Mouse (Mus musculus) midbrain, embryonic 11.5 days (tissue): Measurements from ENCODE around the gene Alpi. TPM values are rescaled to one million over a fixed set of nuclear protein-coding genes. Genes with fewer than 3 reads are reported as not detected.
A peak's percentile ranks its signal among the peaks of the same experiment; 100 is the strongest.

Source experiments
- ATAC-seq: fragments of 200-750 bp; cut with Nextera tagmentation; 2 replicates; pipeline ENCODE4 v1.8.0; 2017; ENCODE audit warnings: moderate TSS enrichment, moderate library complexity; ENCODE audit not compliant: low FRiP score
- DNase-seq: peaks from one replicate; pipeline ENCODE4 v3.0.0; 2015; ENCODE audit warnings: low spot score; ENCODE audit errors: missing footprints
- H3K27ac ChIP-seq: fragments of 300-500 bp; sonication (generic); 2 replicates; pipeline ENCODE4 v1.5.1; 2014; ENCODE audit warnings: low read depth, low read length
- H3K27me3 ChIP-seq: fragments of 300-500 bp; sonication (generic); 2 replicates; pipeline ENCODE4 v1.6.1; 2014; ENCODE audit warnings: mild to moderate bottlenecking, low read length, moderate library complexity, mixed read lengths; ENCODE audit not compliant: control insufficient read depth, insufficient read depth
- H3K36me3 ChIP-seq: fragments of 300-500 bp; sonication (generic); 2 replicates; pipeline ENCODE4 v1.6.1; 2014; ENCODE audit warnings: mild to moderate bottlenecking, low read length, moderate library complexity, mixed read lengths; ENCODE audit not compliant: control insufficient read depth, insufficient read depth
- H3K4me1 ChIP-seq: fragments of 300-500 bp; sonication (generic); 2 replicates; pipeline ENCODE4 v1.6.1; 2014; ENCODE audit warnings: low read length; ENCODE audit not compliant: control insufficient read depth, insufficient read depth
- H3K4me2 ChIP-seq: fragments of 300-500 bp; sonication (generic); 2 replicates; pipeline ENCODE4 v1.6.1; 2014; ENCODE audit warnings: mild to moderate bottlenecking, moderate library complexity
- H3K4me3 ChIP-seq: fragments of 300-500 bp; sonication (generic); 2 replicates; pipeline ENCODE4 v1.5.1; 2014; ENCODE audit warnings: low read depth, low read length
- H3K9ac ChIP-seq: fragments of 300-500 bp; sonication (generic); 2 replicates; pipeline ENCODE4 v1.6.1; 2014; ENCODE audit warnings: low read length
- H3K9me3 ChIP-seq: fragments of 300-500 bp; sonication (generic); 2 replicates; pipeline ENCODE4 v1.6.1; 2016; ENCODE audit warnings: low read length; ENCODE audit not compliant: control insufficient read depth
- WGBS: fragments of 180-500 bp; shearing (Covaris S2); extraction: QIAGEN DNeasy Blood & Tissue Kit; methylation state at CpG from one replicate; pipeline ENCODE4 v1.1.7; 2014; 5-methylcytosine and 5-hydroxymethylcytosine counted together
- polyA plus RNA-seq: library from polyadenylated mRNA; unstranded; fragments of >200 nt; fragmentation: Nextera tagmentation; extraction: Ambion mirVana; gene quantifications from 2 replicates; pipeline ENCODE4 v1.2.1, GENCODE M21; 2014

The Alpi gene
- polyA plus RNA-seq, 1 experiment from 2014 or later: not detected

DNA sequence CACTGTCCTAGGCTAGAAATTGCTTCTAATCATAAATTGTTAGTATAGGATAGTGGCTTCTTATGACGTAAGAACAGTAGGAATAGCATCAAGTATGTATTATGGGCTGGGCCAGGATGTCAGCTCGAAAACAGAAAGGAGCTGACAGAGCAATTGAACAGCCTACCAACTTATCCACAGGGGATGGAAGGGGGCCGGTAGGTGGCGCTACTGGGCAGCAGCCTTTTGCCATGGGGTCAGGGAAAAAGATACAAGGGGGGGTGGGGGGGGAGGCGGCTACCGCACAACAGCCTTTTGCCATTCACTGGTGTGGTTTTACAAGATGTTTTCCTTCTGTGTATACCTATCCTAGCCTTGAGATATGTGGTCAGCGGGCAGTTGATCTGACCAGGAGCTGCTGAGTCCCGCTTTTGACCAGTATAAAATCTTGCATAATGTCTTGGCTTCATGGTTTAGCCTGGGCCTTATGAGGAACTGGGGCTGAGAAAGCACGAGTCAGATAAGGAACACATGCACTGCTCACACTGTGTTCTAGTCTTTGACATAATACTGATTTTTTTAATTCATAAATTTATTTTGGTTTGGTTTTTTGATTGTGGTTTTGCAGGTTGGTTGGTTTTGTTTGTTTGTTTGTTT is 10.4 kb upstream of the Alpi start:
- Histone ChIP-seq H3K27ac (no peak overlapping the region), H3K27me3 (no peaks in the 10 kb centered on the region), H3K4me1 (no peaks in the 10 kb centered on the region), H3K36me3 (no peaks in the 10 kb centered on the region), H3K9me3 (no peaks in the 10 kb centered on the region), H3K4me2 (no peak overlapping the region), H3K9ac (no peak overlapping the region), H3K4me3 (no peak overlapping the region)
- no peak for ATAC-seq
- 36% methylated on average over 9 of the region's 9 CpGs for WGBS
- DNase-seq: peak; percentile 89

DNA sequence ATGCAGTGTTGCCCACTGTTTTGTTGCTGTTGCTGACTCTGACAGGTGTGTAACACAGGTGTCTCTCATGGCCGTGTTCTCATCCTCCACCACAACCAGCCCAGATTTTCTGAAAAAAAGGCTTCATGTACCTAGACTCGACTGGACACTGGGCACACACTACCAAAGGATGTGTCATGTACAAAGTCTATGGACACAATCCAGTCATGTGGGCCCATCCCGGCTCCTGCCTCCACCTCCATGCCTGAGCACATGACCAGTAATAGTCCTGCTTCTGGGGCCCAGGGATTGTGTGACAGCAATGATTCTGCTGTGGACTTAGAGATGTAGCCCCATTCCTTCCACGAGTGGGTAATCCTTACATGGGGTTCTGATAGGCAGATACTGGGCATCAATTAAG is 7.2 kb upstream of the Alpi start:
- H3K4me3 ChIP-seq: no peak overlapping the region
- H3K9ac ChIP-seq: no peak overlapping the region
- ATAC-seq (no peak), DNase-seq (peak; percentile 31)
- no peaks in the 10 kb centered on the region for H3K36me3 ChIP-seq
- H3K9me3 ChIP-seq: no peaks in the 10 kb centered on the region
- no peaks in the 10 kb centered on the region for H3K4me1 ChIP-seq
- H3K27me3 ChIP-seq: no peaks in the 10 kb centered on the region
- no peak overlapping the region for H3K4me2 ChIP-seq
- H3K27ac ChIP-seq: no peak overlapping the region
- WGBS: 82% methylated on average over 4 of the region's 4 CpGs

DNA sequence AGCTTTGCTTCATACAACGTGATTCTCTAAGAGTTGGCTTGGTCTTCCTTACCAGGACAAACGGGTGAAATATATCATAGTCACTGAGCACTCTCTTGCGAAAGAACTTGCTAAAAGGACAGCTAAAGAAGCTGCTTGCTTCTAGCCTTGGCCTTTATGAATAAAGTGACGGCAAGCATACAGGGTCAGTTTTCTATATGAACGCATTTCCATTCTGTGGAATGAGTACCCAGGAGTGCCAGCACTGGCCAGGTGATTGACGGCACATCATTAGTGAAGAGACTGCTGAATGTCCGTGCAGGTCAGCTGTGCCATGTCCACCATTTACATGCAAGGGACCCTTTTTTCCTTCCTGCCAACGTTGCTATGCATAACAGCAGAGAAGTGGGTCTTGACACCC is 5.1 kb upstream of the Alpi start:
- Histone ChIP-seq H3K4me2 (no peak overlapping the region), H3K9ac (no peak overlapping the region), H3K36me3 (no peaks in the 10 kb centered on the region), H3K4me1 (no peaks in the 10 kb centered on the region), H3K27ac (no peak overlapping the region), H3K27me3 (no peaks in the 10 kb centered on the region), H3K4me3 (no peak overlapping the region), H3K9me3 (no peaks in the 10 kb centered on the region)
- WGBS: 84% methylated on average over 8 of the region's 8 CpGs
- no peak for ATAC-seq
- no peak for DNase-seq

DNA sequence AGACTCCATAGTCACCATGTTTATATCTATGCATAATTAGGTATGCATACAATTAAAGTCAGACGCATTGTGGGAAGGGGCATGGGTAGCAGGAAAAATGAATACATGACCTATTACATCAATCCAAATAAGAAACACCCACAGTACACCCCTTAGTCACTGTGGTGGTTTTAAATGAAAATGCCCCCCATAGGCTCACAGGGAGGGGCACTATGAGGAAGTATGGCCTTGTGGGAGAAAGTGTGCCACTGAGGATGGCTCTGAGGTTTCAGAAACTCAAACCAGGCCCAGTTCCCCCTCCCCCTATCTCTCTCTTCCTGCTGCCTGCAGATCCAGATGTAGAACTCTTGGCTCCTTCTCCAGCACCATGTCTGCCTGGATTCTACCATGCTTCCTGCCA is 2.5 kb upstream of the Alpi start:
- DNase-seq (peak; percentile 59), ATAC-seq (no peak)
- H3K27me3 ChIP-seq: 0 out of 2 replicates have a peak, but pooled peaks cover 2% of the 10 kb centered on the region
- no peaks in the 10 kb centered on the region for H3K4me1 ChIP-seq
- no peak overlapping the region for H3K27ac ChIP-seq
- H3K9ac ChIP-seq: no peak overlapping the region
- no peaks in the 10 kb centered on the region for H3K36me3 ChIP-seq
- no peak overlapping the region for H3K4me3 ChIP-seq
- no peak overlapping the region for H3K4me2 ChIP-seq
- WGBS: 92% methylated on average over 1 of the region's 1 CpGs
- no peaks in the 10 kb centered on the region for H3K9me3 ChIP-seq

DNA sequence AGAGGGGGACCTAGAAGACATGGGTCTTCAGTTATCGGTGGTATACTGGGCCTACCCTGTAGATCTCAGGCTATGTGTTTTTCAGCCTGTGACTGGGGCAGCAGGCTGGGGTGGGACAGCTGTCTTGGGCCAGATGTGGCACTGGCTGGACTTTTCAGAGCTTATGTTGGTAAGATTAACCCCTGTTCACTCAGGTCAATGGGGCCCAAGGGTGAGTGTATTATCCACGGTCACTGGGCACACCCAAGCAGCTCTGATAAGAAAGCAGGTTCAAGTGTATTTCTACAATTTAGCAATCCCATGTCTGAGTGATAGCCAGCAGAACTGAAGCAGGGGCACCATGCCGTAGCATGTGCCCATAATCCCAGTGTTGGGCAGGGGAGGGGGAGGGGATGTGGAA is 708 bp upstream of the Alpi start:
- no peaks in the 10 kb centered on the region for H3K36me3 ChIP-seq
- H3K4me2 ChIP-seq: no peak overlapping the region
- no peak overlapping the region for H3K27ac ChIP-seq
- no peak overlapping the region for H3K4me3 ChIP-seq
- H3K9me3 ChIP-seq: no peaks in the 10 kb centered on the region
- H3K9ac ChIP-seq: no peak overlapping the region
- no peaks in the 10 kb centered on the region for H3K4me1 ChIP-seq
- 0 out of 2 replicates have a peak, but pooled peaks cover 2% of the 10 kb centered on the region for H3K27me3 ChIP-seq
- DNase-seq: no peak
- no peak for ATAC-seq
- 83% methylated on average over 3 of the region's 3 CpGs for WGBS

DNA sequence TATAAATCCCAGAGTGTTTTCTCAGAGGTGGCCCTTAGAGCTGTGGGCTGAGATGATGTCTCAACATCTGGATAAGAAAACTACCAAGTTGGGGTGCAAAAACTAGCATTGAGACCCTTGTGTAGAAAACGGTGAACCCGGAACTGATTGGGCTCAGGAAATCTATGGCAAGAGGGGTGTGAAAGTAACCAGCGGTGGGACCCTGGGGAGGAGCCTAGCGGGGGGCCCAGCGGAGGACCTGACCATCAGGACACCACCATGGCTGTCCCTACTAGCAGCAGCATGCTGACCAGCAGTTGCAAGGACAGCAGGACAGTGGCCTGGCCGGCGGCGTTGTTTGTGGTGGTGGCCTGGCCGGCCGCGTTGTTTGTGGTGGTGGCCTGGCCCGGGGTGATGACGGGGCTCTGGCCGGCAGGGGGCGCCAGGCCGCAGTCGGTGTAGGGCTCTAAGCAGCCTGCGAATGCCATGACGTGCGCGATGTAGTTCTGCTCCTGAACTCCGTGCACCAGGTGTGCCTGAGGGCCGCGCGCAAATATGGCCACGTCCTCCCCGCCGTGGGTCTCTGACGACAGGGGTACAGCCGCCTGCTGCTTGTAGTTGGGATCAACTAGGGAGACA is 2.9 kb downstream of the Alpi start:
- DNase-seq (peak; percentile 98), ATAC-seq (peak; percentile 84)
- Histone ChIP-seq H3K9me3 (no peaks in the 10 kb centered on the region), H3K27ac (no peak overlapping the region), H3K4me1 (no peaks in the 10 kb centered on the region), H3K36me3 (no peaks in the 10 kb centered on the region), H3K9ac (peak overlapping the region; percentile 32; the same call in 1 of the 2 replicates), H3K27me3 (0 out of 2 replicates have a peak, but pooled peaks cover 2% of the 10 kb centered on the region), H3K4me3 (no peak overlapping the region), H3K4me2 (peak overlapping the region; percentile 27)
- 14% methylated on average over 30 of the region's 30 CpGs for WGBS

DNA sequence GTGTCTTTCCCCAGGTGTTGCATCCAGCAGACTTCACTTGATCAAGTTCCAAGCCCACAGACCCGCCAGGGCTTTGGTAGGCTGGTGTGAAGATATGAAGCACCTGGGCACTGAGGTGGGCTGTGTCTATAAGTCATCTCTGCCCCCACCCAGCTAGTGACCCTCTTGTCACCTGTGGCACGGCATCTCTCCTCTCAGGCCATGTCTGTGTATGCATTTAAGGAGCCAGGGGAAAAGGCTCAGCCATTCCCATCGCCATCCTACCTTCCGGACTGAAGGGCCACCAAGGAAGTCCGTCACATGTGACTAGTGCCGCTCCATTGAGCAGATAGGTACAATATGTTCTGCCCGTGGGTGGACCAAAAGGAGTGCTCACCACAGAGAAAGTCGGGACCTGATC is 5.8 kb downstream of the Alpi start:
- ATAC-seq (no peak), DNase-seq (no peak)
- Histone ChIP-seq H3K27ac (no peak overlapping the region), H3K36me3 (no peaks in the 10 kb centered on the region), H3K4me2 (no peak overlapping the region), H3K4me3 (no peak overlapping the region), H3K9ac (no peak overlapping the region), H3K27me3 (0 out of 2 replicates have a peak, but pooled peaks cover 2% of the 10 kb centered on the region), H3K4me1 (no peaks in the 10 kb centered on the region), H3K9me3 (no peaks in the 10 kb centered on the region)
- WGBS: 77% methylated on average over 8 of the region's 8 CpGs

DNA sequence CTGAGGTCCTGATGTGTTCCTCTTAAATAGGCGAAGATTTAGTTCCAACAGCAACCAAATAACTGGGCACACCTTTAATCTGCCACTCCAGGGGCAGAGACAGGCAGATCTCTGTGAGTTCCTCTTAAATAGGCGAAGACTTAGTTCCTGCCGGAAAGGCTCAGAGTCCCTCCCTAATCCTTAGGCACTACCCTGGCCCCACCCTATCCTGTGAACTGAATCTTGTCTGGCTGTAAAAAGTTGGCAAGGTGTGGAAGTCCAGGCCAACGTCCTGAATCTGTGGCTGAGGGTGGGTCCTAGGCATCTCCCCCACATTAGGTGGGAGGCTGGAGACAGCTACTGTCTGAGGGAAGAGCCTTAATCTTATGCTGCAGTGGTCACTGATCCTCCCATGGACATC is 11.6 kb downstream of the Alpi start, which contains the start of gene Alppl2:
Gene Alppl2 (minus strand): TSS at position 101 of the 400 bp plus-strand sequence.
- DNase-seq (no peak), ATAC-seq (no peak)
- Histone ChIP-seq H3K9me3 (no peaks in the 10 kb centered on the region), H3K27ac (no peak within 1 kb of the TSS), H3K4me1 (no peaks in the 10 kb centered on the region), H3K9ac (no peak within 1 kb of the TSS), H3K36me3 (no peaks in the 10 kb centered on the region), H3K4me2 (no peak within 1 kb of the TSS), H3K4me3 (no peak within 1 kb of the TSS), H3K27me3 (no peaks in the 10 kb centered on the region)
- WGBS: 88% methylated on average over 4 of the region's 4 CpGs

DNA sequence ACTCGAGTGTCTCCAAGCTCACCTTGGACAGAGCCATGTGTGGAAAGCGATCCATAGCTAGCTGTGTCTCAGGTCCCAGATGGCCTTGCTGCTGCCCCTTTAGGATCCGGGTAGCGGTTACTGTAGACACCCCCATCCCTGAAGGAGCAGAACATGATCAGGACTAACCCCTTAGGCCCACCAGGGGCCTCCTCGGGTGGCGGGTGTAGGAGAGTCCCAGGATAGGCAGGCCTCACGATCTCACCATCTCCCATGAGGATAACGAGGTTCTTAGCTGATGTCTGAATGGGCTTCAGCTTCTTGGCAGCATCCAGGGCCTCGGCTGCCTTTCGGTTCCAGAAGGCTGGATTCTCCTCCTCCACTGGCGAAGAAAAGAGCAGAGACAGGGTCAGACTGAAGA is 12.2 kb downstream of the Alpi start:
- Histone ChIP-seq H3K36me3 (no peaks in the 10 kb centered on the region), H3K9ac (no peak overlapping the region), H3K27me3 (no peaks in the 10 kb centered on the region), H3K4me2 (no peak overlapping the region), H3K4me3 (no peak overlapping the region), H3K9me3 (no peaks in the 10 kb centered on the region), H3K4me1 (no peaks in the 10 kb centered on the region), H3K27ac (no peak overlapping the region)
- ATAC-seq (no peak), DNase-seq (no peak)
- 86% methylated on average over 11 of the region's 11 CpGs for whole genome bisulfite sequencing
